Mouse (Mus musculus) erythroblast, embryonic 14.5 days (primary cell): ENCODE results near the gene Fbxl7. TPM values are rescaled to one million over a fixed set of nuclear protein-coding genes. Genes with fewer than 3 reads are reported as not detected.

Source experiments
- H3K27me3 ChIP-seq: 2 replicates; pipeline ENCODE4 v1.6.1; 2012; ENCODE audit warnings: inconsistent platforms; ENCODE audit not compliant: control insufficient read depth
- H3K36me3 ChIP-seq: 2 replicates; pipeline ENCODE4 v1.6.1; 2012; ENCODE audit warnings: mild to moderate bottlenecking, inconsistent platforms; ENCODE audit not compliant: control insufficient read depth
- H3K4me1 ChIP-seq: 2 replicates; pipeline ENCODE4 v1.6.1; 2012; ENCODE audit warnings: inconsistent platforms; ENCODE audit not compliant: control insufficient read depth
- H3K4me3 ChIP-seq: replicated peaks from 2 replicates; pipeline ENCODE3; 2012; ENCODE audit warnings: moderate library complexity, mild to moderate bottlenecking, inconsistent platforms
- H3K9me3 ChIP-seq: 2 replicates; pipeline ENCODE4 v1.6.1; 2012; ENCODE audit warnings: low read length, inconsistent platforms, mixed read lengths; ENCODE audit not compliant: control insufficient read depth
- GATA1 ChIP-seq: IDR thresholded peaks from 2 replicates; pipeline ENCODE4 v1.6.1; 2012; ENCODE audit warnings: low read length, inconsistent platforms, mixed read lengths
- TAL1 ChIP-seq: IDR thresholded peaks from 3 replicates; pipeline ENCODE4 v1.6.1; 2012; ENCODE audit warnings: low read length, inconsistent platforms, mixed read lengths
- polyA plus RNA-seq: library from polyadenylated mRNA; stranded (reverse); fragments of >175 nt; gene quantifications from 2 replicates; pipeline ENCODE4 v1.2.3, GENCODE M21; 2012

The Fbxl7 gene
- polyA plus RNA-seq, 1 experiment = not detected

GRCm38 (mm10) chr15:26519220-26519631, 376.2 kb downstream of the Fbxl7 start:
- no peak for TF ChIP-seq GATA1
- no peak for TF ChIP-seq TAL1
- Histone ChIP-seq H3K9me3 (no peaks in the 10 kb centered on the region), H3K4me3 (no peak overlapping the region), H3K27me3 (no peaks in the 10 kb centered on the region), H3K36me3 (no peaks in the 10 kb centered on the region), H3K4me1 (no peaks in the 10 kb centered on the region)

- H3K36me3 ChIP-seq = no peaks in the 10 kb centered on the region
- H3K9me3 ChIP-seq = no peaks in the 10 kb centered on the region; the same call in 1 of the 2 replicates
- no peaks in the 10 kb centered on the region for H3K27me3 ChIP-seq
- no peak overlapping the region for H3K4me3 ChIP-seq
- no peaks in the 10 kb centered on the region for H3K4me1 ChIP-seq
- no peak for TF ChIP-seq GATA1
- no peak for TF ChIP-seq TAL1
These were observed 394.4 kb downstream of the Fbxl7 start for GRCm38 (mm10) chr15:26501024-26501423.
